Mouse (Mus musculus) heart, postnatal 0 days (tissue): ENCODE results near the gene Inha.

ENCODE experiments used
- CTCF ChIP-seq: IDR thresholded peaks from 2 replicates; pipeline ENCODE4 v1.5.1; 2016; ENCODE audit warnings: antibody characterized with exemption, control low read depth, low read depth
- EP300 ChIP-seq: IDR thresholded peaks from 2 replicates; pipeline ENCODE4 v1.6.1; 2016; ENCODE audit warnings: antibody characterized with exemption, low read depth

DNA sequence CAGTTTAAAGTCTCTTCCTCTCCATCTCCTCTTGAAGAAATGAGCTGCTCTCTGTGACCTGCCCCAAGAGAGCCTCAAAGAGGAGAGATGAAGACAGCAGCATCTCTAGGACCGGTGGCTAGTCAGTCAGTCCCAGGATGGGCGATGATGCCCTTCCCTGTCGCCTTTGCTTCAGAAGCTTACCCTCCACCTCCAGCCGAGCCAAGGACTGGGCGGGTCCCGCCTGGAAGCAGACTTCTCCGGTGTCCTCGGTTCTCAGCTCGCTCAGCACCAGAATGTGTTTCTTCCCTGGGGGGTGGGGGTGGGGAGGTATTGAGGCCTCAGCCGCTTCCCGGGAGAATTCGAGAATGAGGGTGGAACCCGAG is 19.9 kb upstream of the Inha start:
- TF ChIP-seq CTCF (no peak), EP300 (no peak)
